Mouse (Mus musculus) monocyte, adult 59 days (primary cell): ENCODE data around the gene Lpp. TPM values are rescaled to one million over a fixed set of nuclear protein-coding genes. Genes with fewer than 3 reads are reported as not detected.

Experiments used
- total RNA-seq, 2 experiments: library from RNA; stranded (reverse); gene quantifications; one replicate each; pipeline ENCODE4 v1.2.4; 2023

The Lpp gene
- total RNA-seq, result 10 to 100 TPM; 26.4 to 33.9 TPM

DNA sequence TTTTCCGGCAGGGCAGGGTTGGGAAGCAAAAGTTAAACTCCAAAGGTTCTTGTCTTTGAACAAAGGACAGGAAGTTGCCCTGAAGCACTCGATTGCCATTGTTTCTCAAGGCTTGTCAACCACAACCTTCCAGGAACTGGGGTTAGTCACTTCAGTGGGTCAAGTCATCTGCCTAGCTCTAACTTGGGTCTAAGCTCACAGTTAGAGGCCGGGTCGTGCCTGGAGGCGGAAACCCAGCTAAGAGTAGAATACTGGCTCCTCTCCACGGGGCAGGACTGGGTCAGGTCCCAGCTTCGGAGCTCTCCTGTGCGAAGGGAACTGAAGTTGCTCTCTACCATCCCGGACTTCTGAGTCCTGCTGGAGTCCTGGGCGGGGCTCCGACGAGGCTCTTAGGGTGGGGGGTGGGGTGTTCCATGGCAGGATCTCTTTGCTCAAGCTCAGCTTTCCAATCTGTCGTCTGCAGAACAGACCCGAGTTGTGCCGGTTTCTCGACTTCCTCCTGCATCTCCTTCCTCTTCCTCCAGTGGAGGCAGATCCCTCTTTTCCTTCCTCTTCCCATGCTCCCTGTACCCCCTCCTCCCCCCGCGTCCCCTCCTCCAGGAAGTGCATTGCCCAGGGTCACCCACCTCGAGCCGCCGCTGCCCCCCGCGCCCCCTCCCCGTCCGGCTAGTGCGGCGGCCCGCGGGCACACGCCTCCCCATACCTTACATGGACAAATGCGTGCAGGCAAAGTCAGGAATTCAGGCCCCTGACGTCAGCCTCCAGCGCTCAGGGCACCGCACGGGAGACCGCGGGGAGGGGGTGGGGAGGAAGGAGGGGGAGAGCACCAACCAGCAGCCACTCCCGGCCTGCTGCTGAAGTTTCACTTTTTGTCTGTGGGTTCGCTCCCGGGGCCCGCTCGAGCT lies at the start of gene Lpp:
Gene Lpp (plus strand): TSS at position 857 of the 905 bp plus-strand sequence.

